Mouse (Mus musculus) gastrocnemius, adult 18-20 months (tissue): ENCODE results near the gene Bcas3. TPM values are rescaled to one million over a fixed set of nuclear protein-coding genes. Genes with fewer than 3 reads are reported as not detected.

ENCODE experiments used
- DNase-seq: peaks from one replicate; pipeline ENCODE4 v3.0.0; 2021; ENCODE audit warnings: low spot score
- total RNA-seq, 2 experiments: library from RNA; stranded (reverse); gene quantifications; 2 replicates each; pipeline ENCODE4 v1.2.3; 2021

Gene Bcas3
- total RNA-seq, 2 experiments from 2014 or later, result 40.7 to 47.3 TPM

GRCm38 (mm10) chr11:85790267-85790666 lies 437.3 kb downstream of the Bcas3 start:
- no peak for DNase-seq

- no peak for DNase-seq
These were observed 438.2 kb downstream of the Bcas3 start for GRCm38 (mm10) chr11:85791212-85791611.

- DNase-seq, result no peak
These were observed 439.7 kb downstream of the Bcas3 start for GRCm38 (mm10) chr11:85792534-85793215.

- DNase-seq, result no peak
These were observed 446.5 kb downstream of the Bcas3 start for GRCm38 (mm10) chr11:85799456-85799855.

- DNase-seq, result no peak
These were observed 446.9 kb downstream of the Bcas3 start for GRCm38 (mm10) chr11:85799856-85800255.

- DNase-seq, result no peak
These were observed 447.4 kb downstream of the Bcas3 start for GRCm38 (mm10) chr11:85800380-85800779.

- no peak for DNase-seq
These were observed 451.1 kb downstream of the Bcas3 start for GRCm38 (mm10) chr11:85804048-85804447.

- DNase-seq, result no peak
These were observed 452.8 kb downstream of the Bcas3 start for GRCm38 (mm10) chr11:85805779-85806178.

GRCm38 (mm10) chr11:85807353-85807752 lies 454.4 kb downstream of the Bcas3 start:
- no peak for DNase-seq

GRCm38 (mm10) chr11:85811229-85811628 lies 458.3 kb downstream of the Bcas3 start:
- DNase-seq, result no peak

- DNase-seq, result no peak
These were observed 458.7 kb downstream of the Bcas3 start for GRCm38 (mm10) chr11:85811676-85812075.

GRCm38 (mm10) chr11:85812201-85812966 lies 459.4 kb downstream of the Bcas3 start:
- no peak for DNase-seq

- no peak for DNase-seq
These were observed 461.7 kb downstream of the Bcas3 start for GRCm38 (mm10) chr11:85814678-85815077.

GRCm38 (mm10) chr11:85816471-85816870 lies 463.5 kb downstream of the Bcas3 start:
- DNase-seq, result no peak

- DNase-seq, result no peak
These were observed 465.4 kb downstream of the Bcas3 start for GRCm38 (mm10) chr11:85818401-85818800.

GRCm38 (mm10) chr11:85820959-85821358 lies 468.0 kb downstream of the Bcas3 start:
- DNase-seq, result no peak

GRCm38 (mm10) chr11:85821659-85822058 lies 468.7 kb downstream of the Bcas3 start:
- DNase-seq, result no peak

GRCm38 (mm10) chr11:85823181-85823580 lies 470.2 kb downstream of the Bcas3 start:
- peak; percentile 89 for DNase-seq

GRCm38 (mm10) chr11:85823794-85824193 lies 470.8 kb downstream of the Bcas3 start:
- no peak for DNase-seq

GRCm38 (mm10) chr11:85825031-85825430 lies 472.1 kb downstream of the Bcas3 start:
- DNase-seq, result no peak

GRCm38 (mm10) chr11:85825823-85826222 lies 472.9 kb downstream of the Bcas3 start:
- no peak for DNase-seq

GRCm38 (mm10) chr11:85827342-85827741 lies 474.4 kb downstream of the Bcas3 start:
- DNase-seq, result no peak
